In the genomic region with DNA sequence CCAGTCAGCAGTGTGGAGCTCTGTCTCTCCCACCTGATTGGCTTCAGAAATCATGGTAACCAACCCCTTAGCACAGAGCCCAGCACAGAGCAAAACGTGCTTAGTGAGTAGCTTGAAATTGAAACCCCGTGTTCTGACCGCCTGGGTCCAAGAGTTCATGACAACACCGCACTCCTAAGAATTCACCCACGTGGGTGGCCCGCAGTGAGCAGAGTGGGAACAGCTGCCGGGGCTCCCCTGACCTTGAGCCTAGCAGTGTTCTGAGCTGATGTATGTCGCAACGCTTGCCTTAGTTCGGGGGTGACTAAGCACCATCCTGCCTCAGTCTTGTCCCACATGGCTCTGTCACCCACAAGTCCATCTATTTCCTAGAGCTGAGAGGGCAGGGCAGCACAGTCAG, we compare ENCODE assay signal across 13 mouse cellular contexts. TPM values are rescaled to one million over a fixed set of nuclear protein-coding genes. Genes with fewer than 3 reads are reported as not detected.
A peak's percentile ranks its signal among the peaks of the same experiment; 100 is the strongest.
DNase-seq lines count a peak whose midpoint lies in the region; ATAC-seq and TF ChIP-seq lines count a peak whose summit lies in the region.
"Had no signal": no experiment of that assay in that cellular context is flagged by ENCODE, and none has a peak within 500 bp of the region (broad histone marks: within the 10 kb centered on the region; RNA-seq: fewer than 3 reads in every experiment).

No protein-coding gene starts in this region.

- H3K4me2 ChIP-seq in kidney, postnatal 0 days (ENCODE audit: low read length): no peak overlapping the region
- H3K4me2 ChIP-seq in kidney, embryonic 16.5 days (replicated peaks; ENCODE audit: low read depth, low read length): no peak overlapping the region
- no peak overlapping the region for H3K4me2 ChIP-seq in liver, embryonic 15.5 days
- no peak overlapping the region for H3K4me2 ChIP-seq in myocyte (ENCODE audit: low read depth)
- no peak overlapping the region for H3K4me2 ChIP-seq in forebrain, embryonic 11.5 days (ENCODE audit: low read depth, low read length, severe bottlenecking)
- H3K4me2 ChIP-seq: embryonic facial prominence, embryonic 12.5 days had no signal

- no peaks in the 10 kb centered on the region for H3K36me3 ChIP-seq in kidney, postnatal 0 days (ENCODE audit: insufficient read depth, low read length)
- no peaks in the 10 kb centered on the region for H3K36me3 ChIP-seq in kidney, embryonic 16.5 days (ENCODE audit: insufficient read depth, low read length)
- no peaks in the 10 kb centered on the region for H3K36me3 ChIP-seq in liver, embryonic 15.5 days (replicated peaks)
- no peaks in the 10 kb centered on the region for H3K36me3 ChIP-seq in myocyte (ENCODE audit: control insufficient read depth, insufficient read depth)
- no peaks in the 10 kb centered on the region for H3K36me3 ChIP-seq in forebrain, embryonic 11.5 days (ENCODE audit: control insufficient read depth, insufficient read depth, low read length)
- H3K36me3 ChIP-seq: embryonic facial prominence, embryonic 12.5 days had no signal

- H3K9ac ChIP-seq in kidney, postnatal 0 days (ENCODE audit: low read depth, low read length): no peak overlapping the region
- H3K9ac ChIP-seq in kidney, embryonic 16.5 days (replicated peaks; ENCODE audit: low read length): no peak overlapping the region
- H3K9ac ChIP-seq in liver, embryonic 15.5 days: no peak overlapping the region
- no peak overlapping the region for H3K9ac ChIP-seq in forebrain, embryonic 11.5 days (ENCODE audit: low read length)
- H3K9ac ChIP-seq: embryonic facial prominence, embryonic 12.5 days; forebrain, postnatal 0 days had no signal

- no peak overlapping the region for H3K27ac ChIP-seq in kidney, postnatal 0 days
- no peak overlapping the region for H3K27ac ChIP-seq in kidney, embryonic 16.5 days (ENCODE audit: low read length)
- H3K27ac ChIP-seq in liver, embryonic 15.5 days (replicated peaks): peak overlapping the region; percentile 58
- no peak overlapping the region for H3K27ac ChIP-seq in forebrain, embryonic 11.5 days (ENCODE audit: low read depth, low read length)
- H3K27ac ChIP-seq: embryonic facial prominence, embryonic 12.5 days; heart, adult 2 months had no signal

- 21% methylated on average over 10 of the region's 10 CpGs for WGBS in kidney, postnatal 0 days
- 32% methylated on average over 10 of the region's 10 CpGs for WGBS in kidney, embryonic 16.5 days
- WGBS in liver, embryonic 15.5 days (ENCODE audit: insufficient replicate concordance): 62% methylated on average over 10 of the region's 10 CpGs
- 35% methylated on average over 10 of the region's 10 CpGs for WGBS in forebrain, embryonic 11.5 days

- TF ChIP-seq POLR2A in myocyte (IDR thresholded peaks at IDR 0.05; ENCODE audit: insufficient read length, low read depth): no peak

- no peaks in the 10 kb centered on the region for H3K79me2 ChIP-seq in myocyte (ENCODE audit: control insufficient read depth, insufficient read depth)

- DNase-seq in kidney, postnatal 0 days (ENCODE audit: low spot score): peak; percentile 61
- peak; percentile 73 to 82 for DNase-seq in adrenal gland, postnatal 36 days
- no peak for DNase-seq in cerebellum, adult 18-20 months
- no peak for DNase-seq in forebrain, embryonic 11.5 days (ENCODE audit: low spot score)
- no peak for DNase-seq in neural tube, embryonic 10.5 days (ENCODE audit: extremely low spot score, low spot score)
- DNase-seq: forebrain, postnatal 0 days; heart, adult 2 months had no signal

- 0 out of 2 replicates have a peak, but pooled peaks cover 1% of the 10 kb centered on the region for H3K4me1 ChIP-seq in kidney, postnatal 0 days (replicated peaks; ENCODE audit: insufficient read depth, low read length)
- peaks cover 11% of the 10 kb centered on the region; the same call in 1 of the 2 replicates for H3K4me1 ChIP-seq in kidney, embryonic 16.5 days (ENCODE audit: insufficient read depth, low read length)
- peaks cover 65% of the 10 kb centered on the region for H3K4me1 ChIP-seq in liver, embryonic 15.5 days (replicated peaks)
- H3K4me1 ChIP-seq in forebrain, embryonic 11.5 days (replicated peaks; ENCODE audit: control insufficient read depth, insufficient read depth, low read length): no peaks in the 10 kb centered on the region; the same call in 1 of the 2 replicates

- H3K9me3 ChIP-seq in kidney, postnatal 0 days (replicated peaks; ENCODE audit: low read length): no peaks in the 10 kb centered on the region
- no peaks in the 10 kb centered on the region for H3K9me3 ChIP-seq in kidney, embryonic 16.5 days (ENCODE audit: low read length)
- no peaks in the 10 kb centered on the region for H3K9me3 ChIP-seq in liver, embryonic 15.5 days (replicated peaks)
- no peaks in the 10 kb centered on the region for H3K9me3 ChIP-seq in forebrain, embryonic 11.5 days (ENCODE audit: control insufficient read depth, low read length)
- H3K9me3 ChIP-seq: embryonic facial prominence, embryonic 12.5 days had no signal

- H3K27me3 ChIP-seq in kidney, postnatal 0 days (ENCODE audit: insufficient read depth, low read length): no peaks in the 10 kb centered on the region
- no peaks in the 10 kb centered on the region; the same call in 1 of the 2 replicates for H3K27me3 ChIP-seq in kidney, embryonic 16.5 days (ENCODE audit: insufficient read depth, low read length)
- no peaks in the 10 kb centered on the region for H3K27me3 ChIP-seq in liver, embryonic 15.5 days
- no peaks in the 10 kb centered on the region for H3K27me3 ChIP-seq in myocyte (ENCODE audit: control insufficient read depth, insufficient read depth, insufficient read length)
- no peaks in the 10 kb centered on the region for H3K27me3 ChIP-seq in forebrain, embryonic 11.5 days (ENCODE audit: control insufficient read depth, insufficient read depth, low read length)
- H3K27me3 ChIP-seq: Patski had no signal

- no peak overlapping the region for H3K4me3 ChIP-seq in kidney, postnatal 0 days (replicated peaks; ENCODE audit: low read depth, low read length)
- H3K4me3 ChIP-seq in kidney, embryonic 16.5 days (ENCODE audit: low read length): no peak overlapping the region
- H3K4me3 ChIP-seq in liver, embryonic 15.5 days (replicated peaks): no peak overlapping the region
- H3K4me3 ChIP-seq in myocyte: no peak overlapping the region
- no peak overlapping the region for H3K4me3 ChIP-seq in forebrain, embryonic 11.5 days (ENCODE audit: low read depth, low read length)
- H3K4me3 ChIP-seq: embryonic facial prominence, embryonic 12.5 days; heart, adult 2 months had no signal

- TF ChIP-seq CTCF in kidney, postnatal 0 days (IDR thresholded peaks at IDR 0.05; ENCODE audit: low read depth): no peak

- no peak overlapping the region for H3ac ChIP-seq in myocyte (ENCODE audit: control insufficient read depth, insufficient read length)

- ATAC-seq in kidney, postnatal 0 days (replicated peaks; ENCODE audit: low FRiP score, low read depth): peak; percentile 43
- no peak for ATAC-seq in kidney, embryonic 16.5 days (ENCODE audit: low FRiP score, low TSS enrichment)
- peak; percentile 25 for ATAC-seq in liver, embryonic 15.5 days (ENCODE audit: insufficient read depth)
- ATAC-seq in forebrain, embryonic 11.5 days (replicated peaks; ENCODE audit: low FRiP score): no peak
- ATAC-seq: forebrain, postnatal 0 days; hindbrain, embryonic 16.5 days; Patski had no signal

TF ChIP-seq in myocyte, 11 proteins besides CTCF, POLR2A, EP300 and RAD21:
- peak in 2 of 3 experiments; percentile 42 to 69 for TF ChIP-seq MYOD1 (IDR thresholded peaks at IDR 0.05; ENCODE audit: control insufficient read depth in 1 of 3, insufficient read length in 2 of 3, low read depth in 2 of 3)
- no peak for TF ChIP-seq CEBPB (IDR thresholded peaks at IDR 0.05; ENCODE audit: insufficient read depth, poor library complexity, severe bottlenecking)
- TF ChIP-seq USF1 (IDR thresholded peaks at IDR 0.05; ENCODE audit: low read depth): no peak
- TF ChIP-seq REST (IDR thresholded peaks at IDR 0.05; ENCODE audit: insufficient read depth, insufficient read length): no peak
- TF ChIP-seq MYOG (IDR thresholded peaks at IDR 0.05; ENCODE audit: control insufficient read depth in 1 of 3, insufficient read depth in 1 of 3, insufficient read length in 2 of 3, low read depth in 2 of 3): peak in 2 of 3 experiments; percentile 48 to 57

RNA-seq across cellular contexts. Expression of gene Aqp11, which starts 2.9 kb away (rescaled TPM):
- 36.9 and 40.9 TPM in 2 replicates for polyA plus RNA-seq in kidney, postnatal 0 days (2015; fragmentation: Nextera tagmentation; extraction: Ambion mirVana)
- polyA plus RNA-seq in kidney, embryonic 16.5 days (2015; fragmentation: Nextera tagmentation; extraction: Ambion mirVana): 25.6 and 29.4 TPM in 2 replicates
- 1 to 10 TPM; 2.9 to 3.8 TPM for total RNA-seq in adrenal gland, postnatal 36 days (2021)
- 30.3 and 34.6 TPM in 2 replicates for polyA plus RNA-seq in liver, embryonic 15.5 days (2015; fragmentation: Nextera tagmentation; extraction: Ambion mirVana)
- 0.56 TPM for polyA plus RNA-seq in myocyte (2012; fragmentation: generic; extraction: Trizol)
- 4.6 and 4.8 TPM in 2 replicates for polyA plus RNA-seq in forebrain, embryonic 11.5 days (2014; fragmentation: Nextera tagmentation; extraction: Ambion mirVana)

RNA-seq across cellular contexts. Expression of gene Clns1a, which starts 44.5 kb away (rescaled TPM):
- polyA plus RNA-seq in kidney, postnatal 0 days (2015; fragmentation: Nextera tagmentation; extraction: Ambion mirVana): 142 and 149 TPM in 2 replicates
- 199 and 205 TPM in 2 replicates for polyA plus RNA-seq in kidney, embryonic 16.5 days (2015; fragmentation: Nextera tagmentation; extraction: Ambion mirVana)
- total RNA-seq in adrenal gland, postnatal 36 days (2021): 10 to 100 TPM; 55.6 to 58.4 TPM
- polyA plus RNA-seq in liver, embryonic 15.5 days (2015; fragmentation: Nextera tagmentation; extraction: Ambion mirVana): 60.6 and 61.2 TPM in 2 replicates
- 56.3 TPM for polyA plus RNA-seq in myocyte (2012; fragmentation: generic; extraction: Trizol)
- 250 and 257 TPM in 2 replicates for polyA plus RNA-seq in forebrain, embryonic 11.5 days (2014; fragmentation: Nextera tagmentation; extraction: Ambion mirVana)

RNA-seq across cellular contexts. Expression of gene Pak1, which starts 47.4 kb away (rescaled TPM):
- 12.4 and 14.6 TPM in 2 replicates for polyA plus RNA-seq in kidney, postnatal 0 days (2015; fragmentation: Nextera tagmentation; extraction: Ambion mirVana)
- 17.9 and 18.1 TPM in 2 replicates for polyA plus RNA-seq in kidney, embryonic 16.5 days (2015; fragmentation: Nextera tagmentation; extraction: Ambion mirVana)
- 10 to 100 TPM; 18.8 to 25.0 TPM for total RNA-seq in adrenal gland, postnatal 36 days (2021)
- 9.3 and 9.5 TPM in 2 replicates for polyA plus RNA-seq in liver, embryonic 15.5 days (2015; fragmentation: Nextera tagmentation; extraction: Ambion mirVana)
- polyA plus RNA-seq in myocyte (2012; fragmentation: generic; extraction: Trizol): 33.2 TPM
- polyA plus RNA-seq in forebrain, embryonic 11.5 days (2014; fragmentation: Nextera tagmentation; extraction: Ambion mirVana): 72.2 and 87.2 TPM in 2 replicates

Comparison
In these comparisons a context has a peak if more than half of its experiments do, and no peak if none do; other contexts are left out.
1. ATAC-seq: peak in kidney, postnatal 0 days (single experiment) and liver, embryonic 15.5 days (single experiment); none in kidney, embryonic 16.5 days (single experiment) and forebrain, embryonic 11.5 days (single experiment).
2. DNase-seq: peak in kidney, postnatal 0 days (single experiment) and adrenal gland, postnatal 36 days (2 of 2); none in cerebellum, adult 18-20 months (0 of 2), forebrain, embryonic 11.5 days (single experiment) and neural tube, embryonic 10.5 days (single experiment).